Mouse (Mus musculus): ENCODE data around the gene Ifit1. TPM values are rescaled to one million over a fixed set of nuclear protein-coding genes. Genes with fewer than 3 reads are reported as not detected.

The Ifit1 gene
- polyA plus RNA-seq (2017; shearing (Covaris generic)): 41.8 TPM

DNA sequence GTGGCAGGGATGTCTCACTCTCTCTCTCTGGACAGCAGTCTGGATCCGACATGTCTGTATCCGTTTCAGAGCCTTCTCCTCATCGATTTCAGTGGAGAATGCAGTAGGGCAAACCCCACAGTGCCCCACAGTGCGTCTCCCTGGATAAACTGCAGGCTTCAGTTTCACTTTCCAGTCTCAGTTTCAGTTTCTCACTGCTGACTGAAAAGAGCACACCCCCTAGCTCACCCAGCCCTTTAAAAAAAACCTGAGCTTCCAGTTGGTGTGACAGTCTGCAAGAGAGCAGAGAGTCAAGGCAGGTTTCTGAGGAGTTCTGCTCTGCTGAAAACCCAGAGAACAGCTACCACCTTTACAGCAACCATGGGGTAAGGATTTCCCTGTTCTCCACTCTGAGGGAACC, at the start of gene Ifit1, which contains the start of gene Ifit1bl2:
Gene Ifit1 (plus strand): TSS at position 249 of the 400 bp plus-strand sequence.
Gene Ifit1bl2 (minus strand): TSS at position 121 of the 400 bp plus-strand sequence.

DNA sequence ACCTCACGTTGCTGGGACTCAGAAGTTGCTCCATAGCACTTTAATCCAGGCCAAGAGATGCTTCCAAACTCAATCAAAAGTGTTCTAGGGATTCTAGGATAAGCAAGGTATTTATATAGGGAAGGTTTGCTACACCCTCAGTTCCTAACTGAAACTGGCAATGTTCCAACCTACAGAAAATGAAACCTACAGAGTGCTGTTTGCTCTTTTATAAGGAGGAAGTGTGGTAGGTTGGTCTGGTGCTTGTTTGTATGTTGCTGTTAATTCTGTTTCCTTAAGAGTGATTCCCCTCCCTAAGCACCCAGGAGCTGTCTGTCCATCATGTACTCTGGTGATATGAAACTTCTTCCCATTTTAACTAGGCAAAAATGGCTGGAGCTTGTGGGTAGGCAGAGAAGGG, 38.8 kb upstream of the Ifit1 start, which contains the start of gene Ifit1bl1:
Gene Ifit1bl1 (minus strand): TSS at position 69 of the 400 bp plus-strand sequence.

DNA sequence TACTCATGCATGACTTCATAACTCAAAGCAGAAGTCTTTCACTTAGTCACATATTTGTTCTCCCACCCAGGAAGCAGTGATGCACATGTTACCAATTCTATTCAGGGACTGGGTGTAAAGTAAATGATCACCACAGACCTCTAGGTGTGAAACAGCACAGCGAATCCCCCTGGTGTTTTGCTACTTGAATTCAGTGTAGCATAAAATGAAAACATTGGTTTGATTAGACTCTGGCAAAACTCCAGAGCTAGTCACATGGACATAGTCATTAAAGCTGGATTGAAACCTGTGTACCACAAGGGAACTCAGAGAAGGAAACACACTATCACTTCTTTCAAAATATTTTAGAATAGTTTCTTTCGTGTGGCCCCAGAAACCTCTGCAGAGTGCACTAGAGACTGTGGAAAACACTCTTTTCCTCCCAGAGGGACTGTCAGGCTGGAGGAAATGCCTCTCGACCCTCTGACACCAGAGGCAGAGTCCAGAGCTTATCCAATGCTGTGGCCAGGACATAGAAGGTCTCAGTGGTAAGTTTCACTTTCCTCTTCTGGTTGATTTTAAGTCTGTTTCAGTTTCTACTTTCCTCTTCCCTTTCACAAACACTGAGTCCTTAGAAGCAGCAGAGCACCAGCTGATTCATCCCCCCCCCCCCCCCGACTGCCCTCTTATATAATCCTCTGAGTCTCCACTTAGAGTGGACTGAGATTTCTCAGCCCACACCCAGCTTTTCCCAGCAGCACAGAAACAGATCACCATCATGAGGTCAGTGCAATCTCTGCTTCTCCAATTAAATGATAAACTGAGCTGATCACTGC, 33.2 kb upstream of the Ifit1 start, which contains the start of gene Ifit3b:
Gene Ifit3b (plus strand): TSS at position 734 of the 815 bp plus-strand sequence.

Other genes starting within 250 kb of the Ifit1 start
- not detected for gene Ch25h, start 165.7 kb upstream of the Ifit1 start, polyA plus RNA-seq (2017; shearing (Covaris generic))
- gene Lipa, start 113.4 kb upstream of the Ifit1 start, polyA plus RNA-seq (2017; shearing (Covaris generic)): 93.8 TPM
- 32.6 TPM for gene Ifit2, start 90.2 kb upstream of the Ifit1 start, polyA plus RNA-seq (2017; shearing (Covaris generic))
- gene Ifit3, start 57.3 kb upstream of the Ifit1 start, polyA plus RNA-seq (2017; shearing (Covaris generic)): 33.0 TPM
- 101 TPM for gene Ifit1bl1, start 38.9 kb upstream of the Ifit1 start, polyA plus RNA-seq (2017; shearing (Covaris generic))
- gene Ifit3b, start 32.9 kb upstream of the Ifit1 start, polyA plus RNA-seq (2017; shearing (Covaris generic)): 5.5 TPM
- 1.0 TPM for gene Ifit1bl2, start 128 bp upstream of the Ifit1 start, polyA plus RNA-seq (2017; shearing (Covaris generic))
- not detected for gene Slc16a12, start 106.4 kb downstream of the Ifit1 start, polyA plus RNA-seq (2017; shearing (Covaris generic))
- gene Pank1, start 238.6 kb downstream of the Ifit1 start, polyA plus RNA-seq (2017; shearing (Covaris generic)): 1.8 TPM

All from CD4-positive, CD25-positive, alpha-beta regulatory T cell (primary cell).